Mouse (Mus musculus): ENCODE data around the gene Myadm.

Myadm gene

GRCm38 (mm10) chr7:3314121-3314520 is 25.2 kb downstream of the Myadm start:
- no peak for DNase-seq (ENCODE audit: extremely low spot score, low read depth, low spot score)

- no peak for DNase-seq (ENCODE audit: extremely low spot score, low read depth, low spot score)
Measured at GRCm38 (mm10) chr7:3317704-3318103, 28.8 kb downstream of the Myadm start.

- no peak for DNase-seq (ENCODE audit: extremely low spot score, low read depth, low spot score)
Measured at GRCm38 (mm10) chr7:3320856-3321255, 32.0 kb downstream of the Myadm start.

- DNase-seq (ENCODE audit: extremely low spot score, low read depth, low spot score): no peak
Measured at GRCm38 (mm10) chr7:3323826-3324225, 34.9 kb downstream of the Myadm start.

GRCm38 (mm10) chr7:3327961-3328360 is 39.1 kb downstream of the Myadm start:
- DNase-seq (ENCODE audit: extremely low spot score, low read depth, low spot score): no peak

- no peak for DNase-seq (ENCODE audit: extremely low spot score, low read depth, low spot score)
Measured at GRCm38 (mm10) chr7:3329776-3330546, 41.1 kb downstream of the Myadm start.

- DNase-seq (ENCODE audit: extremely low spot score, low read depth, low spot score): no peak
Measured at GRCm38 (mm10) chr7:3331171-3331570, 42.3 kb downstream of the Myadm start.

- no peak for DNase-seq (ENCODE audit: extremely low spot score, low read depth, low spot score)
Measured at GRCm38 (mm10) chr7:3331581-3332223, 42.8 kb downstream of the Myadm start.

- no peak for DNase-seq (ENCODE audit: extremely low spot score, low read depth, low spot score)
Measured at GRCm38 (mm10) chr7:3332224-3332615, 43.3 kb downstream of the Myadm start.

GRCm38 (mm10) chr7:3332619-3333521 is 44.0 kb downstream of the Myadm start, which contains the start of gene Cacng7:
Gene Cacng7 (plus strand): TSS chr7:3332955.
- no peak for DNase-seq (ENCODE audit: extremely low spot score, low read depth, low spot score)

- no peak for DNase-seq (ENCODE audit: extremely low spot score, low read depth, low spot score)
Measured at GRCm38 (mm10) chr7:3333542-3333941, 44.7 kb downstream of the Myadm start.

- DNase-seq (ENCODE audit: extremely low spot score, low read depth, low spot score): no peak
Measured at GRCm38 (mm10) chr7:3336412-3336811, 47.5 kb downstream of the Myadm start.

GRCm38 (mm10) chr7:3338286-3338935 is 49.5 kb downstream of the Myadm start:
- DNase-seq (ENCODE audit: extremely low spot score, low read depth, low spot score): no peak

GRCm38 (mm10) chr7:3339010-3339409 is 50.1 kb downstream of the Myadm start:
- DNase-seq (ENCODE audit: extremely low spot score, low read depth, low spot score): no peak

- no peak for DNase-seq (ENCODE audit: extremely low spot score, low read depth, low spot score)
Measured at GRCm38 (mm10) chr7:3343861-3344260, 55.0 kb downstream of the Myadm start.

GRCm38 (mm10) chr7:3345301-3345700 is 56.4 kb downstream of the Myadm start:
- no peak for DNase-seq (ENCODE audit: extremely low spot score, low read depth, low spot score)

- no peak for DNase-seq (ENCODE audit: extremely low spot score, low read depth, low spot score)
Measured at GRCm38 (mm10) chr7:3347366-3348287, 58.7 kb downstream of the Myadm start.

- no peak for DNase-seq (ENCODE audit: extremely low spot score, low read depth, low spot score)
Measured at GRCm38 (mm10) chr7:3348326-3348725, 59.4 kb downstream of the Myadm start.

GRCm38 (mm10) chr7:3349775-3350174 is 60.9 kb downstream of the Myadm start:
- DNase-seq (ENCODE audit: extremely low spot score, low read depth, low spot score): no peak

Data from hindlimb bud, embryonic 11.5 days (tissue).